Mouse (Mus musculus) heart, embryonic 13.5 days (tissue): ENCODE measurements around the gene Rnf182. TPM values are rescaled to one million over a fixed set of nuclear protein-coding genes. Genes with fewer than 3 reads are reported as not detected.

Experiments used
- ATAC-seq: fragments of 200-750 bp; cut with Nextera tagmentation; 2 replicates; pipeline ENCODE4 v1.8.0; 2017; ENCODE audit warnings: moderate TSS enrichment; ENCODE audit not compliant: insufficient number of reproducible peaks, low FRiP score, low TSS enrichment; ENCODE audit errors: extremely low read depth
- H3K27ac ChIP-seq: fragments of 300-500 bp; sonication (generic); replicated peaks from 2 replicates; pipeline ENCODE4 v1.5.1; 2015; ENCODE audit warnings: moderate library complexity, mild to moderate bottlenecking, inconsistent platforms
- H3K27me3 ChIP-seq: fragments of 300-500 bp; sonication (generic); replicated peaks from 2 replicates; pipeline ENCODE4 v1.6.1; 2015; ENCODE audit warnings: mild to moderate bottlenecking, inconsistent platforms
- H3K36me3 ChIP-seq: fragments of 300-500 bp; sonication (generic); 2 replicates; pipeline ENCODE4 v1.6.1; 2015; ENCODE audit warnings: mild to moderate bottlenecking, inconsistent platforms
- H3K4me1 ChIP-seq: fragments of 300-500 bp; sonication (generic); 2 replicates; pipeline ENCODE4 v1.6.1; 2015; ENCODE audit warnings: inconsistent platforms
- H3K4me2 ChIP-seq: fragments of 300-500 bp; sonication (generic); 2 replicates; pipeline ENCODE4 v1.6.1; 2015; ENCODE audit warnings: inconsistent platforms, mild to moderate bottlenecking, moderate library complexity
- H3K4me3 ChIP-seq: fragments of 300-500 bp; sonication (generic); 2 replicates; pipeline ENCODE4 v1.5.1; 2015; ENCODE audit warnings: moderate library complexity, mild to moderate bottlenecking, inconsistent platforms
- H3K9ac ChIP-seq: fragments of 300-500 bp; sonication (generic); 2 replicates; pipeline ENCODE4 v1.6.1; 2015; ENCODE audit warnings: inconsistent platforms, mild to moderate bottlenecking, moderate library complexity
- H3K9me3 ChIP-seq: fragments of 300-500 bp; sonication (generic); 2 replicates; pipeline ENCODE4 v1.6.1; 2016; ENCODE audit warnings: inconsistent platforms
- WGBS: fragments of 180-500 bp; shearing (Covaris S2); methylation state at CpG from one replicate; pipeline ENCODE4 v1.1.7; 2015; ENCODE audit warnings: mixed read lengths; 5-methylcytosine and 5-hydroxymethylcytosine counted together
- polyA plus RNA-seq: library from polyadenylated mRNA; unstranded; fragments of >200 nt; fragmentation: Nextera tagmentation; extraction: Ambion mirVana; gene quantifications from 2 replicates; pipeline ENCODE4 v1.2.1, GENCODE M21; 2015

Gene Rnf182
- polyA plus RNA-seq, 1 experiment from 2014 or later: 1.8 TPM

DNA sequence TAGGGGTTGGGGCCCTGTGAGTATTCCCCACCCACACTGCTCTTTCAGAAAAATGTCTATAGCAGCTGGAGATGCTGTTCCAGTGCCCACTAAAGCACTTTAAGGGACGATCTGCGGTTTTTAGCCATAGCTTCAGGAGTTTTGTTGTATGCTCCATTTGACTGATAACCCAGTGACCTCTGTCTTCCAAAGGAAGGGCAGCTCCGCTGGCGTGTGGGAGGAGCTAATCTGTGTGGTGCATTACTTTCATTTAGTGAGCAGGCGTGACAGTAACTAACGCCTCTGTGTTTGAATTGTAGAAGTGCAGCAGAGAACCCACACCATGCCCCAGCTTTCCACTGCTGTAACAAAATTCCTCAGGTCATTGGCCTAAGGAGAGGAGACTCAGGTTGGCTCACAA is 38.6 kb downstream of the Rnf182 start:
- H3K4me2 ChIP-seq: no peak overlapping the region
- no peak overlapping the region for H3K4me3 ChIP-seq
- H3K9me3 ChIP-seq: no peaks in the 10 kb centered on the region
- no peak for ATAC-seq
- no peaks in the 10 kb centered on the region for H3K27me3 ChIP-seq
- WGBS: 33% methylated on average over 6 of the region's 6 CpGs
- no peak overlapping the region for H3K9ac ChIP-seq
- H3K4me1 ChIP-seq: peaks cover 12% of the 10 kb centered on the region
- H3K27ac ChIP-seq: no peak overlapping the region
- no peaks in the 10 kb centered on the region for H3K36me3 ChIP-seq

DNA sequence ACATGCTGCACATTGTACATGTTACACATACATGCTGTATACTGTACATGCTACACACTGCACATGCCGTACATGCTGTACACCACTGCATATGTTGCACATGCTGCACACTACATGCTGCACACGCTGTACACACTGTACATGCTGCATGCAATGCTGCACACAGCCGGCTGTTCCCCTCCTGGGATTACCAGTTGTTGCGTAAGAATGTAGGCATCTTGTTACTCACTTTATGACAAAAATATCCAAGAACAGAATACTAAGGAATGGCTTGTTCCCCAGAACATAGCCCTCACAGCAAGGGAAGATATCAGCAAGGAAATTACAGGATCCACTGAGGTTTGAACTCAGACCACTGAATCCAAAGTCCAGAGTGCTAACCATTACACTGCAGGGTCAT is 47.7 kb downstream of the Rnf182 start:
- no peak overlapping the region for H3K9ac ChIP-seq
- no peaks in the 10 kb centered on the region for H3K9me3 ChIP-seq
- H3K4me2 ChIP-seq: no peak overlapping the region
- H3K36me3 ChIP-seq: no peaks in the 10 kb centered on the region
- H3K27me3 ChIP-seq: no peaks in the 10 kb centered on the region
- no peak overlapping the region for H3K27ac ChIP-seq
- H3K4me3 ChIP-seq: no peak overlapping the region
- no peak for ATAC-seq
- H3K4me1 ChIP-seq: no peaks in the 10 kb centered on the region
- 84% methylated on average over 4 of the region's 4 CpGs for WGBS

DNA sequence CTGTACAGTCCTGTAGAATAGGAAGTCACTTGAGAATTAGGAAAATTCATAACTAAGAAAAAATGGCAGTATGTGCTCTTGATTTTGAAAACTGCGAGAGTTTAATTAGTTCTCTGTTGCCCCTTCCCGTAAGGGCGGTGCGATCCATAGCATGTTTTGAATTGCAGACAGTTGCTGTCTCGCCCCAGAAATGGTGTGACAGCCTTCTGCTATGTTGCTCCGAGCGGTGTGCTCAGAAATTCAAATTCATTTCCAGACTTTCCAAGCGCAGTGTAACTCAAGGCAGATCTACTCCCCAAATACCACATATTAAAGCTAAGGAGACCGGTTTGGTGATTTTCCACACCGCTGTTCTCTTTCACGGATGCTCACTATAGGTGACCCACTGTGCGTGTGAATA is 50.6 kb downstream of the Rnf182 start:
- Histone ChIP-seq H3K4me2 (no peak overlapping the region), H3K4me3 (no peak overlapping the region), H3K9ac (no peak overlapping the region), H3K9me3 (no peaks in the 10 kb centered on the region), H3K36me3 (no peaks in the 10 kb centered on the region), H3K27me3 (no peaks in the 10 kb centered on the region), H3K27ac (no peak overlapping the region), H3K4me1 (no peaks in the 10 kb centered on the region)
- 88% methylated on average over 12 of the region's 12 CpGs for WGBS
- ATAC-seq: no peak

DNA sequence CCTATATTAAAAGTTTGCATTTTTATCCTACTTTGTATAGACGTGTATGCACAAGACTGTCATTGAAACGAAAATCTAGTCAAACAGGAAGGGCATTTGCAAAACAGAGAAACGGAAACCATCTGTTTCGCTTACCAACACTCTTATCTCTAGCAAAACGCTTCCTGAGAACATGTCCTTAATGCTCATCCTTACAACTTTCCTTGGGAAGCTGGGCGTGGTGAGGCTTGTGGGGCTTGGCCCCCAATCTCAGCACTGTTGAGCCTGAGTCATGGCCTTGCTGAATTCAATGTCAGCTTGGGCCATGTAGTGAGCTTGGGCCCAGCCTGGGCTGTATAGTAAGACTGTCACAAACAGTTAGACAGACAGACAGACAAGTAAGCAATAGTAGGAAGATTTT is 51.4 kb downstream of the Rnf182 start:
- H3K9ac ChIP-seq: no peak overlapping the region
- H3K9me3 ChIP-seq: no peaks in the 10 kb centered on the region
- no peak overlapping the region for H3K27ac ChIP-seq
- no peaks in the 10 kb centered on the region for H3K4me1 ChIP-seq
- no peaks in the 10 kb centered on the region for H3K27me3 ChIP-seq
- H3K36me3 ChIP-seq: no peaks in the 10 kb centered on the region
- WGBS: 54% methylated on average over 6 of the region's 6 CpGs
- H3K4me3 ChIP-seq: no peak overlapping the region
- no peak overlapping the region for H3K4me2 ChIP-seq
- no peak for ATAC-seq

DNA sequence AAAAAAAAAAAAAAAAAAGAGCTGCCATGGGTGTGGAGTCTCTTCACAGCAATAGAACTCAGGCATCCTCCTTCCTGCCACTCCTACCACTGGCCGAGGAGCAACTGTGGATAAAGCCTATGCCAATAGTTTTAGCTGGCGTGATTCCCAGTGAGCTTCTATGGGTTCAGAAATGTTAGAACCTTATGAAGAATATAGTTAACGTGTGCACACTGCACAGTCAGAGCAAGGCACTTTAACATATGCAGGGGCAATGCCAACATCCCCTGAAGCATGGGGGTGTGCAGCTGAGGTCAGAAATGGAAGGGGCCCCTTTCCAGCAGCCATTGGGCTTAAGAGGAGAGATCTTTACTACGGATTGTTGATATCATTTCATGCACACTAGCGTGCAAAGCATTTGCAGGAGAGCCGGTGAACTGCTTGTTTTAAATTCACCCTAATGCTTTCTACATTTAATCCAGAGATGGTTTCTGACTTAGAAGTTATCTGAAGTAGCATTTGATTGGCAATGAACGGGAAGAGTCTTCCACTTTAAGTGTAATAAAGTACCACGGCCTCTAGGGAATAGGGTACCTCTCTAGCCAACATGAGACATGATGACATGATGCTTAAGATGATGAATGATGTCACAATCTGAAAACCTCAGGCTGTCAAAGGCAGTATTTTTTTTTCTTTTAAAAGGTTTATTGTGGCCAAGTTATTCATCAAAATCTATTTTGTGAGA is 61.8 kb downstream of the Rnf182 start:
- Histone ChIP-seq H3K4me2 (no peak overlapping the region), H3K4me3 (no peak overlapping the region), H3K27me3 (no peaks in the 10 kb centered on the region), H3K4me1 (peaks cover 4% of the 10 kb centered on the region; the same call in 1 of the 2 replicates), H3K36me3 (no peaks in the 10 kb centered on the region), H3K27ac (no peak overlapping the region), H3K9ac (no peak overlapping the region), H3K9me3 (no peaks in the 10 kb centered on the region)
- 69% methylated on average over 8 of the region's 8 CpGs for whole genome bisulfite sequencing
- ATAC-seq: no peak

DNA sequence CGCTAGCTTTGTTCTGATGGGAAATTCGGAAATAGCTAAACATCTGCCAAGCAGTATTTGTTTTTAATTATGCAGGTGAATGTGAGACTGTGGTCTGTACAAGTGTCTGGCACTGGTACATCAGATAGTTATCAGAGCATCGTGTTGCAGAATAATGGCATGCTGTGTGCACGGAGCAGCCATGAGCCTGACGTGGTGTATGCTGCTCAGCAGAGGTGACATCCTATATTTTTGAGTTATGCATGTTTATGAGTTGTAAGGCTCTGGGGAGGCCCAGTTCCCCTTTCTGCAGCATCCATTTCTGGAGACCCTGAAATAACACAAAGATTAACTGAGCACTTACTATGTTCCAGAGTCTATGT is 62.4 kb downstream of the Rnf182 start:
- no peaks in the 10 kb centered on the region for H3K27me3 ChIP-seq
- 79% methylated on average over 5 of the region's 5 CpGs for WGBS
- H3K27ac ChIP-seq: no peak overlapping the region
- no peak for ATAC-seq
- no peak overlapping the region for H3K4me3 ChIP-seq
- H3K4me2 ChIP-seq: no peak overlapping the region
- H3K36me3 ChIP-seq: no peaks in the 10 kb centered on the region
- H3K4me1 ChIP-seq: peaks cover 4% of the 10 kb centered on the region; the same call in 1 of the 2 replicates
- no peak overlapping the region for H3K9ac ChIP-seq
- no peaks in the 10 kb centered on the region for H3K9me3 ChIP-seq

DNA sequence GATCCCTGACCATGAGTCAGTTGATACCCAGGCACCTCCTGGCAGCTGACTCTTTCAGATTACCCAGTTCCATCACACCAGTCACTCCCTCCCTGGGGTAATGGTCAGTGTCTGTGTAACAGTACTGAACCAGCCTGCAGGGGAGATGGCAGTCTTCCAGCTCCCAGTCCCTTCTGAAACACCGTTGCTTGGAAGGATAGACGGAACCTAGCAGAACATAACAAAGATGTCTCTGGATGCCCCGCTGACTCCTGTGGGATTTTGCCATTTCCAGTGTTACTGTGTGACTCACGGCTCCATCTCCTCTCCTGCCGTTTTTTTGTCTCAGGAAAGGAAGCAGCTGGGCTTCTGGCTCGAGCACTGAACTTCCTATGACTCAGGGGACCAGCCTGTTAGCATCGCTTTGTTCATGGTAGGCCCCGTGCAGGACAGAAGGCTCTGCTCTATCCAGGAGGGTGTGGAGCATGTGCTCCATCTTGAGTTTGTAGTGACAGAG is 69.0 kb downstream of the Rnf182 start:
- 40% methylated on average over 8 of the region's 8 CpGs for WGBS
- Histone ChIP-seq H3K27me3 (no peaks in the 10 kb centered on the region), H3K4me2 (no peak overlapping the region), H3K4me3 (no peak overlapping the region), H3K27ac (no peak overlapping the region), H3K4me1 (peaks cover 3% of the 10 kb centered on the region; the same call in 1 of the 2 replicates), H3K9ac (no peak overlapping the region), H3K36me3 (no peaks in the 10 kb centered on the region), H3K9me3 (no peaks in the 10 kb centered on the region)
- ATAC-seq: no peak

DNA sequence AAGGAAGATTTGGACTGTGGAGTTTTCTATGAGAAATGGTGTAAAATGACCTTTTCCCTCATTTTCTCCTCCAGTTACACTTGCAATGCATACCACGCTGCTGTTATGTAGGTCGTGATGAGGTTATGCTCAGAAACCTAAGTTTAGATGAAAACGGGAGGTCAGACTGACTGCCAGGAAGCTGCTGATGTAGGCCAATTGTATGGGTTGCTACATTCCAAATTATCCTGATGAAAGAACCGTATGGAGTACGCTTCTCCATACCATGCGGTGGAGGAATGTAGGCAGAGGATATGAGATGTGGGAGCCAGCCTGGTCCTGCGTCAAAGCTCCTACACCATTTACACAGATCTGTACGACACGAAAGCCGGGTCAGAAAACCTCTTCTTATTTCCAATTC is 72.6 kb downstream of the Rnf182 start:
- ATAC-seq: no peak
- H3K36me3 ChIP-seq: no peaks in the 10 kb centered on the region
- no peak overlapping the region for H3K27ac ChIP-seq
- H3K4me2 ChIP-seq: no peak overlapping the region
- no peak overlapping the region for H3K4me3 ChIP-seq
- 83% methylated on average over 10 of the region's 10 CpGs for WGBS
- H3K4me1 ChIP-seq: peaks cover 3% of the 10 kb centered on the region; the same call in 1 of the 2 replicates
- H3K9me3 ChIP-seq: no peaks in the 10 kb centered on the region
- H3K27me3 ChIP-seq: no peaks in the 10 kb centered on the region
- H3K9ac ChIP-seq: no peak overlapping the region

DNA sequence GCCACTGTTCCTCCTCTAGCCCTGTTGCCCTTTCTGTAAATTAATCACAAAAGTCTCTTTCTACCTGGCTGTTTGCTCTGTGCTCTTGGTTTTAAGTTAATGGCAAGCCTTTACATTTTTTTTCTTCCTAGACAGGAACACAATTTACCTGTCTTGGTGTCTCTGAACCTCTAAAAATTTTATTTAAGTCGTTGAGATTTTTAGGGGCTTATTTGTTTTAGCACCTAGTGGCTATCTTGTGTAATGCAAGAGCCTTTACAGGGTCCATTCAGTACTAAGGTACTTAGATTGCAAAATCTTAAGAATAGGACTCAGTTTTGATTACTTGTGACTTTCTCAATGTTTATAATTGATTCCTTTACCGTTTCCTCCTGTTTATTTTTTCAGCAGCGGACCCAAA is 76.2 kb downstream of the Rnf182 start:
- no peak overlapping the region for H3K9ac ChIP-seq
- H3K4me3 ChIP-seq: no peak overlapping the region
- H3K4me2 ChIP-seq: no peak overlapping the region
- ATAC-seq: no peak
- peaks cover 2% of the 10 kb centered on the region; the same call in 1 of the 2 replicates for H3K27me3 ChIP-seq
- H3K4me1 ChIP-seq: no peaks in the 10 kb centered on the region
- no peaks in the 10 kb centered on the region for H3K36me3 ChIP-seq
- H3K9me3 ChIP-seq: no peaks in the 10 kb centered on the region
- WGBS: 61% methylated on average over 3 of the region's 3 CpGs
- H3K27ac ChIP-seq: no peak overlapping the region

DNA sequence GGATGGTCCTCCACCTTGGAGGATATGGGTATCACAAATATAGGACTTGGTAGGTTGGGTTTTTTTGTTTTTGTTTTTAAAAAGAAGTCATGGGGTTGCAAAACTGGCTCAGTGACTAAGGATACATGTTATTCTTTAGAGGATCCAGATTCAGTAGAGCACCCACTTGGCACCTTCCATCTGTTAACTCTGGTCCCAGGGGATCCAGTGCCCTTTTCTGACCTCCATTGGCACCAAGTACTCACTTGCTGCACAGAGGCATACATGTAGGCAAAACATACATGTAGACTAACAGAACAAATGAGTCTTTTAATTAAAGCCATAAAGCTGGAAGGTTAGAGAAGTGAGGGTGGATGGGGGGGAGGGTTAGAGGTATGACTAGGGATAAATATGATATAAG is 80.0 kb downstream of the Rnf182 start:
- Histone ChIP-seq H3K9ac (no peak overlapping the region), H3K9me3 (no peaks in the 10 kb centered on the region), H3K4me2 (no peak overlapping the region), H3K4me1 (peaks cover 10% of the 10 kb centered on the region; the same call in 1 of the 2 replicates), H3K36me3 (no peaks in the 10 kb centered on the region), H3K4me3 (no peak overlapping the region), H3K27me3 (peaks cover 6% of the 10 kb centered on the region; the same call in 1 of the 2 replicates), H3K27ac (no peak overlapping the region)
- ATAC-seq: no peak

DNA sequence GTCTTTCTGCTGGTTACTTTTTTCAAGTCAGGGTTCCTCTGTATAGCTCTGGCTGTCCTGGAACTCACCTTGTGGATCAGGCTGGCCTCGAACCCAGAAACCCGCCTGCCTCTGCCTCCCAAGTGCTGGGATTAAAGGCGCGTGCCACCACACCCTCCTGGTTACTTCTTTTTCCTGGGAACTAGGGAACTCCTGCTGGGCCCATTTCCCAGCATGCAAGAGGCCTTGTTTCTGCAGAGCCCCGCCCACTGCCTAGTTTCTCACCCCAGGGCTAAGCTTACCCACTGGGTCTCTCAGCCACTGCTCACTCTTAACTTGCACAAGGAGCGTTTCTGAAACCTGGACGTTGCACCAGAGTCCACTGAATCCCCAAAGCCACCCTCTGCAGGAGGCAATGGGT is 80.5 kb downstream of the Rnf182 start:
- WGBS: 83% methylated on average over 7 of the region's 7 CpGs
- Histone ChIP-seq H3K9me3 (no peaks in the 10 kb centered on the region), H3K4me2 (no peak overlapping the region), H3K27ac (no peak overlapping the region), H3K9ac (no peak overlapping the region), H3K36me3 (no peaks in the 10 kb centered on the region), H3K27me3 (peaks cover 6% of the 10 kb centered on the region; the same call in 1 of the 2 replicates), H3K4me1 (peaks cover 10% of the 10 kb centered on the region; the same call in 1 of the 2 replicates), H3K4me3 (no peak overlapping the region)
- no peak for ATAC-seq

DNA sequence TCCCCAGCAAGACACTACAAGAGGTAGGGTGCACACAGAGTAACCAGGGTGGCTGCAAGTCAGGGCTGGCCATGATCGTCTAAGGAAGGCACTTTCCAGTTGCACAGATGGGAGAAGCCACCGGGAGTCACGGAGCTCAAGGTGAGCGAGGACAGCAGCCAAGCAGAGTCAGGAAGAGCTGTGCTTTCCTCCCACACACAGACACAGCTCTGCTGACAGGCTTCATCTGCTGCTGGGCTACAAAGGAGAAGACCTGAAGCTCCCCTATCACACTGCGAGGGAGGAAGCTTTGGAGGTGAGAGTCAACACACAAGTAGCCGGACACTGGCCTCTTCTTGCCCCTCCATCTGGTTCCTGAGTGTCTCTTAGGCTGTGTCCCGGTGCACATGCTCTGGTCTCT is 83.0 kb downstream of the Rnf182 start:
- H3K27me3 ChIP-seq: peaks cover 8% of the 10 kb centered on the region; the same call in 1 of the 2 replicates
- H3K4me3 ChIP-seq: no peak overlapping the region
- WGBS: 47% methylated on average over 7 of the region's 7 CpGs
- H3K9me3 ChIP-seq: no peaks in the 10 kb centered on the region
- H3K36me3 ChIP-seq: no peaks in the 10 kb centered on the region
- no peak overlapping the region for H3K9ac ChIP-seq
- ATAC-seq: no peak
- no peak overlapping the region for H3K4me2 ChIP-seq
- H3K27ac ChIP-seq: no peak overlapping the region
- peaks cover 17% of the 10 kb centered on the region for H3K4me1 ChIP-seq
